Mouse (Mus musculus) brain, adult 2 months (tissue): ENCODE results near the gene Larp1.
"Not testable (repeated sequence)": the region's sequence is repeated elsewhere in the genome, so short reads cannot be mapped to it uniquely, and the experiment has no call there.

Source experiments
- DNase-seq: peaks from one replicate; pipeline ENCODE4 v3.0.0; 2011; ENCODE audit warnings: low read depth, low spot score

The Larp1 gene

GRCm38 (mm10) chr11:58097621-58098365 is 88.9 kb downstream of the Larp1 start:
- DNase-seq = peak; percentile 57

GRCm38 (mm10) chr11:58098366-58098720 is 89.5 kb downstream of the Larp1 start:
- not testable (repeated sequence) for DNase-seq

GRCm38 (mm10) chr11:58100006-58100405 is 91.1 kb downstream of the Larp1 start:
- DNase-seq = no peak

- no peak for DNase-seq
Measured at GRCm38 (mm10) chr11:58101194-58101720, 92.4 kb downstream of the Larp1 start.

GRCm38 (mm10) chr11:58102146-58102545 is 93.3 kb downstream of the Larp1 start:
- no peak for DNase-seq

GRCm38 (mm10) chr11:58102581-58103343 is 93.9 kb downstream of the Larp1 start:
- DNase-seq = no peak

GRCm38 (mm10) chr11:58103344-58103653 is 94.4 kb downstream of the Larp1 start:
- no peak for DNase-seq

- DNase-seq = peak; percentile 99
Measured at GRCm38 (mm10) chr11:58103697-58104306, 94.9 kb downstream of the Larp1 start, which contains the start of gene Cnot8. Gene Cnot8, plus strand, starts transcription at chr11:58104153.

GRCm38 (mm10) chr11:58104351-58104791 is 95.5 kb downstream of the Larp1 start:
- peak; percentile 53 for DNase-seq

- DNase-seq = peak; percentile 43
Measured at GRCm38 (mm10) chr11:58107009-58107408, 98.1 kb downstream of the Larp1 start.

GRCm38 (mm10) chr11:58107664-58108337 is 98.9 kb downstream of the Larp1 start:
- no peak for DNase-seq
